Mouse (Mus musculus): Measurements from ENCODE around the gene Apol11a. TPM values are rescaled to one million over a fixed set of nuclear protein-coding genes. Genes with fewer than 3 reads are reported as not detected.
"Not testable (repeated sequence)": the region's sequence is repeated elsewhere in the genome, so short reads cannot be mapped to it uniquely, and the experiment has no call there.

Gene Apol11a
- not detected in 2 replicates for polyA plus RNA-seq (2015; fragmentation: Nextera tagmentation; extraction: Ambion mirVana)

GRCm38 (mm10) chr15:77507966-77508365, at the start of gene Apol11a:
Gene Apol11a (plus strand): TSS chr15:77508271.
- not testable (repeated sequence) for H3K4me3 ChIP-seq (ENCODE audit: low read depth, low read length); H3K27me3 ChIP-seq (ENCODE audit: control insufficient read depth, insufficient read depth, low read length); H3K4me2 ChIP-seq (replicated peaks; ENCODE audit: low read depth); H3K9ac ChIP-seq (ENCODE audit: low read length); DNase-seq (ENCODE audit: low spot score); ATAC-seq (ENCODE audit: low FRiP score, low TSS enrichment); H3K4me1 ChIP-seq (replicated peaks; ENCODE audit: control insufficient read depth, insufficient read depth); H3K9me3 ChIP-seq (ENCODE audit: control insufficient read depth, low read length); H3K27ac ChIP-seq (replicated peaks); H3K36me3 ChIP-seq (ENCODE audit: control insufficient read depth, insufficient read depth, low read length)

GRCm38 (mm10) chr15:77474699-77475390, 33.2 kb upstream of the Apol11a start:
- WGBS: 64% methylated on average over 7 of the region's 7 CpGs
- not testable (repeated sequence) for H3K4me1 ChIP-seq (replicated peaks; ENCODE audit: control insufficient read depth, insufficient read depth); H3K27me3 ChIP-seq (ENCODE audit: control insufficient read depth, insufficient read depth, low read length); H3K27ac ChIP-seq (replicated peaks); H3K9ac ChIP-seq (ENCODE audit: low read length); H3K4me2 ChIP-seq (replicated peaks; ENCODE audit: low read depth); H3K9me3 ChIP-seq (ENCODE audit: control insufficient read depth, low read length); DNase-seq (ENCODE audit: low spot score); H3K36me3 ChIP-seq (ENCODE audit: control insufficient read depth, insufficient read depth, low read length); ATAC-seq (ENCODE audit: low FRiP score, low TSS enrichment); H3K4me3 ChIP-seq (ENCODE audit: low read depth, low read length)

- not testable (repeated sequence) for H3K9ac ChIP-seq (ENCODE audit: low read length); H3K4me2 ChIP-seq (replicated peaks; ENCODE audit: low read depth); H3K27ac ChIP-seq (replicated peaks); H3K4me1 ChIP-seq (replicated peaks; ENCODE audit: control insufficient read depth, insufficient read depth); H3K36me3 ChIP-seq (ENCODE audit: control insufficient read depth, insufficient read depth, low read length); H3K4me3 ChIP-seq (ENCODE audit: low read depth, low read length); DNase-seq (ENCODE audit: low spot score); H3K9me3 ChIP-seq (ENCODE audit: control insufficient read depth, low read length); H3K27me3 ChIP-seq (ENCODE audit: control insufficient read depth, insufficient read depth, low read length); ATAC-seq (ENCODE audit: low FRiP score, low TSS enrichment)
- WGBS: 77% methylated on average over 2 of the region's 2 CpGs
Observed at GRCm38 (mm10) chr15:77476693-77477092, 31.4 kb upstream of the Apol11a start, which contains the start of gene Apol10a. Gene Apol10a (plus strand): TSS chr15:77477047.

- H3K4me3 ChIP-seq (ENCODE audit: low read depth, low read length): no peak overlapping the region
- H3K27ac ChIP-seq (replicated peaks): no peak overlapping the region
- H3K27me3 ChIP-seq (ENCODE audit: control insufficient read depth, insufficient read depth, low read length): no peaks in the 10 kb centered on the region
- ATAC-seq (ENCODE audit: low FRiP score, low TSS enrichment): no peak
- no peaks in the 10 kb centered on the region for H3K9me3 ChIP-seq (ENCODE audit: control insufficient read depth, low read length)
- no peaks in the 10 kb centered on the region for H3K4me1 ChIP-seq (replicated peaks; ENCODE audit: control insufficient read depth, insufficient read depth)
- no peak overlapping the region for H3K9ac ChIP-seq (ENCODE audit: low read length)
- no peak for DNase-seq (ENCODE audit: low spot score)
- H3K36me3 ChIP-seq (ENCODE audit: control insufficient read depth, insufficient read depth, low read length): no peaks in the 10 kb centered on the region
- no peak for TF ChIP-seq CTCF (IDR thresholded peaks at IDR 0.05; ENCODE audit: low read depth)
- no peak for TF ChIP-seq EP300 (optimal IDR thresholded peaks at IDR 0.05)
- H3K4me2 ChIP-seq (replicated peaks; ENCODE audit: low read depth): no peak overlapping the region
- WGBS: 59% methylated on average over 4 of the region's 4 CpGs
Observed at GRCm38 (mm10) chr15:77482140-77482794, 25.8 kb upstream of the Apol11a start.

- not testable (repeated sequence) for H3K4me1 ChIP-seq (replicated peaks; ENCODE audit: control insufficient read depth, insufficient read depth); H3K4me3 ChIP-seq (ENCODE audit: low read depth, low read length); DNase-seq (ENCODE audit: low spot score); H3K4me2 ChIP-seq (replicated peaks; ENCODE audit: low read depth); ATAC-seq (ENCODE audit: low FRiP score, low TSS enrichment); H3K27ac ChIP-seq (replicated peaks); H3K9me3 ChIP-seq (ENCODE audit: control insufficient read depth, low read length); H3K9ac ChIP-seq (ENCODE audit: low read length); H3K36me3 ChIP-seq (ENCODE audit: control insufficient read depth, insufficient read depth, low read length); H3K27me3 ChIP-seq (ENCODE audit: control insufficient read depth, insufficient read depth, low read length)
- no CpG with 5 or more reads among the region's 1 CpGs for WGBS
Observed at GRCm38 (mm10) chr15:77493181-77493580, 14.9 kb upstream of the Apol11a start.

DNA sequence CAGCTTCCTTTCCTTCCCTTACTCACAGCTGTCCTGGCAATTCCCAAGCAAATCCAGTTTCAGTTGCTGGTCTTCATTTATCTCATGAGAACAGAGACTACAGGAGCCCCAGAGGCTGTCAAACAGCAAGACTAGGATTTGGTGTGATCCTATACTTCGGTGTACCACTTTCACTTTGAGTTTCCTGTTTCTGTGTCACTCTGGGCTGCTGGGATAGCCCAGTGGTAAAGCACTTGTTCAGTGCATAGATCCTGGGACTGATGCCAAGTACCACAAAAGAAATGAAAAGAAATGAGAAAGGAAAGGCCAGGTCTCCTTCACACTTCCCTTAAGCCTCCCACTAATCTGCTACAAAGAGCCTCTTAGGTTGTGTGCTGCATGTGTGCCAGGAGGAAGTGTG, 13.4 kb upstream of the Apol11a start:
- not testable (repeated sequence) for DNase-seq (ENCODE audit: low spot score)

DNA sequence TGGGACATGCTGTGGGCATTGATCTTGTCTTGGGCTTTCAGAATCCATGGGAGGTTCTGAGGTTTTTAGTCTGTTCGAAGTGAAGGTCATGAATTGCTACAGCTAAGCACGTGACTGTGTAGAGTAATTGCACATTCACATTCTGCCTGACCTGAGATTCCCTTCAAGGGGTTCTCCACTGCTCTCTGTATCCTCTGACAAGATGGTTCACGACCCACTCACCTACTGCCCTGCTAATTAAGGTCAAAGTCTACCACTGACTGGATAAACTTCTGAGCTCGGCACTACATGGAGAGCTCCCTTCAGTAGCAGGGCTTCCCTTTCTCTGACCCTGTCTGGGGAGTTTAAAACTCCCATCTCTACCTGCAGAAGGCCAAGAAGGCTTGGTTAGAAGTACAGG, 12.5 kb downstream of the Apol11a start:
- not testable (repeated sequence) for H3K27ac ChIP-seq (replicated peaks); H3K4me1 ChIP-seq (replicated peaks; ENCODE audit: control insufficient read depth, insufficient read depth); DNase-seq (ENCODE audit: low spot score); ATAC-seq (ENCODE audit: low FRiP score, low TSS enrichment); H3K9me3 ChIP-seq (ENCODE audit: control insufficient read depth, low read length); H3K4me2 ChIP-seq (replicated peaks; ENCODE audit: low read depth); H3K36me3 ChIP-seq (ENCODE audit: control insufficient read depth, insufficient read depth, low read length); H3K27me3 ChIP-seq (ENCODE audit: control insufficient read depth, insufficient read depth, low read length); H3K4me3 ChIP-seq (ENCODE audit: low read depth, low read length); H3K9ac ChIP-seq (ENCODE audit: low read length)
- 57% methylated on average over 4 of the region's 4 CpGs for WGBS

More for the DNA sequence above, 13.4 kb upstream of the Apol11a start:
- H3K9ac ChIP-seq (ENCODE audit: low read length); H3K36me3 ChIP-seq (ENCODE audit: control insufficient read depth, insufficient read depth, low read length); H3K27me3 ChIP-seq (ENCODE audit: control insufficient read depth, insufficient read depth, low read length); H3K27ac ChIP-seq (replicated peaks); H3K4me1 ChIP-seq (replicated peaks; ENCODE audit: control insufficient read depth, insufficient read depth); H3K4me3 ChIP-seq (ENCODE audit: low read depth, low read length); H3K9me3 ChIP-seq (ENCODE audit: control insufficient read depth, low read length); H3K4me2 ChIP-seq (replicated peaks; ENCODE audit: low read depth); ATAC-seq (ENCODE audit: low FRiP score, low TSS enrichment): not testable (repeated sequence)
- 61% methylated on average over 1 of the region's 1 CpGs for WGBS

All from stomach, postnatal 0 days (tissue).